Comparison of ENCODE assay signal across 16 mouse cellular contexts in the genomic region with DNA sequence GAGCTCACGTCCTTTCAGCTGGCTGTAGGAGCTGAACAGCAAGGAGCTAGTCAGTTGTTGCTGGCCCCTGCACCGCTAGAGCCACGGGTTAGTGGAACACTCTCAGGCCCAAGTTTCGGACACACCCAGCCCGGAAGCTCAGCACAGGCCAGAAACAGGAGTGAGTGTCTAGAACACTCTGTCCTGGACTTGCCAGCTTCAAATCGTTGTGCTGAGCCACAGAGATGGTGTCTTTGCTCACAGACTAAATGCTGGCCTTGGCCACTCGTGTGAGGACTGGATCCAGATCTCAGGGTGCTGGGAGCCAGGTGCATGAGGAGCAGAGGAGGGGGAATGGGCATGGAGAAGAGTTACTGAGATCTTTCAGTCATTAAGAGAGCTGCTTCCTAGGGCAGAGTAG. TPM values are rescaled to one million over a fixed set of nuclear protein-coding genes. Genes with fewer than 3 reads are reported as not detected.
DNase-seq lines count a peak whose midpoint lies in the region; ATAC-seq and TF ChIP-seq lines count a peak whose summit lies in the region.
"Had no signal": no experiment of that assay in that cellular context is flagged by ENCODE, and none has a peak within 500 bp of the region (broad histone marks: within the 10 kb centered on the region; RNA-seq: fewer than 3 reads in every experiment).

No protein-coding gene starts in this region.

- WGBS in lung, adult 2 months: 33% methylated on average over 7 of the region's 7 CpGs
- 51% methylated on average over 7 of the region's 7 CpGs for WGBS in heart, embryonic 16.5 days

- H3K27ac ChIP-seq in heart, embryonic 16.5 days (ENCODE audit: low read length): peak overlapping the region; percentile 63
- H3K27ac ChIP-seq: embryonic facial prominence, embryonic 15.5 days; forebrain, embryonic 13.5 days; hindbrain, embryonic 15.5 days; liver, embryonic 12.5 days; midbrain, embryonic 15.5 days; stomach, embryonic 15.5 days had no signal

- H3K4me2 ChIP-seq in heart, embryonic 16.5 days (ENCODE audit: low read depth, low read length): no peak overlapping the region
- H3K4me2 ChIP-seq: embryonic facial prominence, embryonic 15.5 days; forebrain, embryonic 13.5 days; hindbrain, embryonic 15.5 days; liver, embryonic 12.5 days; midbrain, embryonic 15.5 days; stomach, embryonic 15.5 days had no signal

- ATAC-seq in heart, embryonic 16.5 days (replicated peaks; ENCODE audit: extremely low read depth, insufficient read depth, low FRiP score): no peak
- ATAC-seq: forebrain, embryonic 13.5 days; liver, embryonic 12.5 days; midbrain, embryonic 15.5 days had no signal

- peaks cover 25% of the 10 kb centered on the region for H3K36me3 ChIP-seq in heart, embryonic 16.5 days (ENCODE audit: control insufficient read depth, insufficient read depth)
- H3K36me3 ChIP-seq: embryonic facial prominence, embryonic 15.5 days; hindbrain, embryonic 15.5 days; liver, embryonic 12.5 days; midbrain, embryonic 15.5 days; stomach, embryonic 15.5 days had no signal

- H3K4me1 ChIP-seq in lung, adult 2 months (ENCODE audit: control insufficient read depth, insufficient read depth, low read length): peaks cover 43% of the 10 kb centered on the region
- peaks cover 69% of the 10 kb centered on the region for H3K4me1 ChIP-seq in heart, embryonic 16.5 days (ENCODE audit: control insufficient read depth, insufficient read depth, low read length)
- H3K4me1 ChIP-seq: liver, embryonic 12.5 days; stomach, embryonic 15.5 days had no signal

- H3K4me3 ChIP-seq in lung, adult 2 months (replicated peaks; ENCODE audit: extremely low read depth, low read depth, low read length): no peak overlapping the region
- H3K4me3 ChIP-seq in heart, embryonic 16.5 days (ENCODE audit: low read length): no peak overlapping the region
- H3K4me3 ChIP-seq: embryonic facial prominence, embryonic 15.5 days; forebrain, embryonic 13.5 days; hindbrain, embryonic 15.5 days; liver, embryonic 12.5 days; midbrain, embryonic 15.5 days; stomach, embryonic 15.5 days had no signal

- H3K27me3 ChIP-seq in heart, embryonic 16.5 days (ENCODE audit: control insufficient read depth, insufficient read depth, low read length): no peaks in the 10 kb centered on the region
- H3K27me3 ChIP-seq: stomach, embryonic 15.5 days had no signal

- DNase-seq in cerebellum, adult 18-20 months: peak; percentile 51 to 53
- no peak for DNase-seq in cerebellum, postnatal 4 days (ENCODE audit: low spot score in 2 of 2)
- peak; percentile 74 to 81 for DNase-seq in lung, adult 18-20 months
- DNase-seq in lung, adult 2 months: no peak
- peak; percentile 72 for DNase-seq in skeletal muscle tissue, adult 2 months (ENCODE audit: low read depth, low spot score)
- DNase-seq in spleen, adult 12 weeks (ENCODE audit: low spot score): no peak
- no peak for DNase-seq in adipocyte (ENCODE audit: low spot score)
- DNase-seq: kidney, adult 8-10 months; thymus, postnatal 14 days had no signal

- no peak for TF ChIP-seq POLR2A in lung, adult 2 months (IDR thresholded peaks at IDR 0.05; ENCODE audit: borderline replicate concordance, extremely low read depth, low read depth, low read length)

- peak overlapping the region; percentile 52 for H3K9ac ChIP-seq in heart, embryonic 16.5 days (ENCODE audit: low read length)
- H3K9ac ChIP-seq: embryonic facial prominence, embryonic 15.5 days; forebrain, embryonic 13.5 days; hindbrain, embryonic 15.5 days; liver, embryonic 12.5 days; midbrain, embryonic 15.5 days; stomach, embryonic 15.5 days had no signal

- no peak for TF ChIP-seq CTCF in lung, adult 2 months (IDR thresholded peaks at IDR 0.05; ENCODE audit: insufficient read depth, low read length)

- H3K9me3 ChIP-seq in heart, embryonic 16.5 days (replicated peaks; ENCODE audit: control insufficient read depth, low read length): no peaks in the 10 kb centered on the region
- H3K9me3 ChIP-seq: embryonic facial prominence, embryonic 15.5 days; forebrain, embryonic 13.5 days; hindbrain, embryonic 15.5 days; liver, embryonic 12.5 days; midbrain, embryonic 15.5 days; stomach, embryonic 15.5 days had no signal

RNA-seq across cellular contexts. Expression of gene Mical2, which starts 6.1 kb away (rescaled TPM):
- 49.0 and 58.2 TPM in 2 replicates for polyA plus RNA-seq in lung, adult 2 months (2012; rRNA removed)
- polyA plus RNA-seq in heart, embryonic 16.5 days (2015; fragmentation: Nextera tagmentation; extraction: Ambion mirVana): 128 and 145 TPM in 2 replicates

Comparison
In these comparisons a context has a peak if more than half of its experiments do, and no peak if none do; other contexts are left out.
1. DNase-seq: peak in cerebellum, adult 18-20 months (2 of 2), lung, adult 18-20 months (2 of 2) and skeletal muscle tissue, adult 2 months (single experiment); none in cerebellum, postnatal 4 days (0 of 2), lung, adult 2 months (single experiment), spleen, adult 12 weeks (single experiment) and adipocyte (single experiment).